Mouse (Mus musculus) layer of hippocampus, adult 11-12 months (tissue): ENCODE data around the gene Resf1.
"Not testable (repeated sequence)": the region's sequence is repeated elsewhere in the genome, so short reads cannot be mapped to it uniquely, and the experiment has no call there.

Source experiments
- DNase-seq: peaks from one replicate; pipeline ENCODE4 v3.0.0; 2022; ENCODE audit warnings: low spot score

The Resf1 gene

DNA sequence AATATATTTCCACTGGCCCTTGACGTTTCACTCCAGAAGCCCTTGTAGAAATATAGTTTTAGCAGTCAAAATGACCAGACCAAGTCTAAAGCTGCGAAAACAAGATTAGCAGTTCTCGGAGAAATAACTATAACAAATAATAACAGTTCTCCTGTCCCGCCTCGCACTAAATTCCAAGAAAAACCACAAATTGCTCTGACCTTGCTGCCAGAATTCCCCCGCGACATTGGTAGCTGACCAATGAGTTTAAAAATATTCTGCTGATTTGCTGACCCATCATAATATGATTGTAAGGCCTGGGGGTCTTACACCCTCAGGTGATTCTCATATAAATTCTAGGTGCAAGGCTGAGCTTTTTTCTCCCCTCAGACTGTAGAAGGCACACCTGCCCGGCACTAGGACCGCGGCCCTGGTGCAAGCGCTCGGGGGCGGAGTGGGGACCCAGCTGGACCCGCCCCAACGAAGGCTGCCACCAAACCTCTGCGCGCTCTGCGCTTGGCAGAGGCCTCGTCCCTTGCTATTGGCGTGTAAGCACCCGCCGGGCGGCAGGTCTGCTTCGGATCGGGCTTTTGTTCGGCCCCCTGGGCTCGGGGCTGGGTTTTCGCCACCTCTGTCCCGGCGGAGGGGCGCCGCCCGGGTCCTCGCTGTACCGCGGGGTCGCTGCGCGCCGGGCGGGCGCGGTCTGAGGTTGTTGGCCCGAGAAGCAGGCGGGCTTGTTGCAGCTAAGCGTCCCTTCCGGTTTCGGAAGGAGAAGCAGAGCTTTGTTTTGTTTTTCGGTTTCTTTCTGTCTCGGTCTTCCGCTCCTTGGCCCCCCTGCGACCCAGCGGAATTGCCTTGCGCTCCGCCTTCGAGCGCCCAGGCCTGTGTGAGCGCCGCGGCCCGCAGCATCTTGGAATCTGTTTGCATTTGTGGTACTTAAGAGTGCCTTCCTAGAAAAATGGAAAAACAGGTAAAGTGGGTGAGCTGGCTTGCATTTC lies at the start of gene Resf1:
Resf1 (plus strand) TSS at position 459 of the 977 bp plus-strand sequence.
- peak; percentile 88 for DNase-seq

GRCm38 (mm10) chr6:149260801-149261239 lies 48.4 kb upstream of the Resf1 start:
- DNase-seq, result no peak

DNA sequence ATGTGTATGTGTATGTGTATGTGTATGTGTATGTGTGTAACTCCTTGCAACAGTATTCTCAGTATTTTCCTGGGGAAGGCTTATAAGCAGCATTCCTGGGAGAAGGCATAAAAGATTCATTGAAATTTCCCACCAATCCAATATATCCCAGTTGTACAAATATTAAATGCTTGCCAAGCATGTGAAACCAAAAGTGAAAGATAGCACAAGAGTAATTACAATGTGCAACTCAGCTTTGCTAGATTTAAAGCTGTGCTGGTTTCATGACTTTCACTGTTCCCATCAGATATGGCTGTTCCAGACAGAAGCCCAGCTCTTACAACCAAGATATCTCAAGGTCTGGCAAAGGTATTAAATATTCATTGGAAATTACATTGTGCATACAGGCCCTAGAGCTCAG lies 41.3 kb upstream of the Resf1 start:
- DNase-seq, result no peak

DNA sequence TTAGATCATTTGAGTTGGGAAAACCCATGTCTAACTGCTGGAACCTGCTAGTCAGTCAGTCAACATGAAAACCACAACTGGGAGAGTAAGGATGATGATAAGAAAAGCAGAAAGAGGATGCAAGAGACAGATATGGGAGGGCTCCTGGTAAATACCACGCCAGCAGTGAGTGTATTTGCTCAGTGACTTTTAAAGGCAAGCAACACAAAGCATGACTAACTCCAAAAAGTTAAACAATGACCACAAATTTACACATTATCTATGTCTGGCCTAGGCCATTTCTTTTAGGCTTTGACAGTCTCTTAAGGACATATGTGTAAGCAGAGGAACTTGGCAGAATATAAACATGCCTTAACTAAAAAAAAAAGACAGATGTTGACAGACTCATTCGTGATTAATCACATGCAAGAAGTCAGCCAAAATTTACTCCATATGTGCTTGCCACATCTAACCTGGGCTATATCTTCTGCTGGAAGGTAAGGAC lies 30.9 kb upstream of the Resf1 start:
- no peak for DNase-seq

- no peak for DNase-seq
Measured at GRCm38 (mm10) chr6:149278866-149279265, 30.3 kb upstream of the Resf1 start.

GRCm38 (mm10) chr6:149280511-149280910 lies 28.7 kb upstream of the Resf1 start:
- DNase-seq, result no peak

GRCm38 (mm10) chr6:149288190-149288589 lies 21.0 kb upstream of the Resf1 start:
- DNase-seq, result not testable (repeated sequence)

DNA sequence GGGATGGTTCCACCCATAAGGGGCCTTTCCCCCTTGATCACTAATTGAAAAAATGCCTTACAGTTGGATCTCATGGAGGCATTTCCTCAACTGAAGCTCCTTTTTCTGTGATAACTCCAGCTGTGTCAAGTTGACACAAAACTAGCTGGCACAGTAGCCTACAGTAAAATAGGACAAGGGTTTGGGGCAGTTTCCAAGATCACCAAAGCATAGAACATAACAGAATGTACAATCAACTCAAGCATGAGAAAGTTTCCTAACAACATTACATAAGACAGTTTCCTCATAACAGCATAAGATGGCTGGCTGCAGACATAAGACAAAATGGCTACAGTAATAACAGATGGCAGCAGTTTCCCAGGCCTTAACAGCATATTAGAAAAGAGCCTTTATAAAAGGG lies 6.0 kb upstream of the Resf1 start:
- DNase-seq, result not testable (repeated sequence)

- no peak for DNase-seq
Measured at GRCm38 (mm10) chr6:149307092-149307491, 2.1 kb upstream of the Resf1 start.

- no peak for DNase-seq
Measured at GRCm38 (mm10) chr6:149307801-149308200, 1.4 kb upstream of the Resf1 start.

DNA sequence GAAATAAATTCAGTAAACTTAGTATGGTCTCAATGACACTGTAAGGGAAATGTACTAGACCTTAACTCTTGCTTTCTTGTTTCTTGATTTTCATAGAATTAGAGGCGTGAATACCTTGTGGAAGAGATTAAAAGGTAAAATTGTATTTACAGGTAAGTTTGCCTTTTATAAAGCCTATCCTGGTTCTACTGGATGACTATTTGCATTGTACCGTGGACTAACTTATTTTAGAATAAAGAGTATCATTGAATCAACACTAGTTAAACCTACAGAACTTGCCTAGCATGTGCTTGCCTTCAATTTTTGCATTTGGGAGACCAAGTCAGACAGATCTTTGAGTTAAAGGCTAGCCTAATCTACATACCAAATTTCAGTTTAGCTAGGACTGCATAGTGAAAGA lies 1.0 kb downstream of the Resf1 start:
- DNase-seq, result no peak

DNA sequence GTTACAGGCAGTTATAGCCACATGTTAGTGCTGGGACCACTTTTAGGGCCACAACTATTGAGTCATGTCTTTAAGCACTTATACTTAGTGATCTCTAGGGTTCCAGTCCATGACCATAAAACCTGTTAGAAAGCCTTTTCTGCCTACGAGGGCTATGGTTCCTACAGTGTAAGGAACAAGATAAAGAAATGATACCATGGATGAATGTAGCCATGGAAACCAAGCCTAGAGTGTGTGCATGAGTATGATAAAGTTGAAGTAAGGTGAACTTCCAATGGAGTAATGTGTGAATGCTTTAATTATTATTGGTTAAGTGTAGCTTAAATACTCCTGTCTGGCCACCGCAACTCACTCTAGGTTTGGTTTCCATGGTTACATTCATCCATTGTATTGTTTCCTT lies 1.8 kb downstream of the Resf1 start:
- DNase-seq, result no peak

DNA sequence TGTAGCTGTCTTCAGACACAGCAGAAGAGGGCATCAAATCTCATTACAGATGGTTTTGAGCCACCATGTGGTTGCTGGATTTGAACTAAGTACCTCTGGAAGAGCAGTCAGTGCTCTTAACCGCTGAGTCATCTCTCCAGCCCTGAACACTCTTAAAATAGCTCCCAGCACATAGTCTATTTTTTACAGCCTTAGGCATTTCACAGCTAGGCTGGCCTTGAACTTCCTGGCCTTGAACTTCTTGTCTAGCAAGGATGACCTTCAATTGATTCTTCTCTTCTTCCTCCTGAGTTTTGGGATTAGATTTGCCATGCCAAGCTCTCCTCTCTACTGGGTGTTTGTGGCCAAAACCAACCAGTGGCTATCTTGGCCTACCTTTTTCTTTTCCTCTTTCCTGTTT lies 2.6 kb downstream of the Resf1 start:
- no peak for DNase-seq

DNA sequence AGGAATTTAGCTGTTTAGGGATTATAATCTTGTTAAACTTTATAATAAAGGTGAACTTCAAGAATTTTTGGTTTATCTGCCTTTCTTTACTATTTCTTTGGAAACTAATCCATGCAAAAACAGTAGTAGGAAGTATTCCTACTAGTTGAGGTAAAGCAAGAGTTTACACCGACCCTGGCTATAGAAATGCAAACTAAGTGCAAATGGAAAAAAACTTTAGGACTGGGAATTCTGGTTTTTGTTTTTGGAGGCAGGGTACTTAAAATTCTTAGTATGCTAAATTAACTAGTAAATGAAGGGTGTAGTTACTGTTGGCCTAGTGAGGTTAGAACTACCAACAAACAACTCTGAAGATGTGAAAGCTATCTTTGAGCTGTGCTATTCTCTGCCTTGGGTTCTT lies 3.0 kb downstream of the Resf1 start:
- DNase-seq, result no peak

DNA sequence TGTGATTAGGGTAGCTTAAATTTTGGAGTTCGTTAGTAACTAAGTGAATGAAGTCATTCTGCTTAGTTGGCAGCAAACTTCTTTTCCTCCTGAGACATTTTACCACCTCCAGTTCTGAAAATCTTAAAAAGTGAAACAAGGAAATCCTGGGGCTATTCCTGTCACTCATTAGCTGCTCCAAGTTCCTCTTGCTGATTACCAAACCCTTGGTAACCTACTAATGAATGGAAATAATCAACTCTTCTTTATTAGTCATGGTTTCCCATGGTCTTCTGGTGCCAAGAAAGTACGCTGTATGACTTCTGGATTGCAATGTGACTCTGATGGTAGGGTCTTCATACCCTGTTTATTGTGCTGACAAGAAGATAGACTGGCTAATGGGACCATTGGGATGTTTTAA lies 5.7 kb downstream of the Resf1 start:
- no peak for DNase-seq

DNA sequence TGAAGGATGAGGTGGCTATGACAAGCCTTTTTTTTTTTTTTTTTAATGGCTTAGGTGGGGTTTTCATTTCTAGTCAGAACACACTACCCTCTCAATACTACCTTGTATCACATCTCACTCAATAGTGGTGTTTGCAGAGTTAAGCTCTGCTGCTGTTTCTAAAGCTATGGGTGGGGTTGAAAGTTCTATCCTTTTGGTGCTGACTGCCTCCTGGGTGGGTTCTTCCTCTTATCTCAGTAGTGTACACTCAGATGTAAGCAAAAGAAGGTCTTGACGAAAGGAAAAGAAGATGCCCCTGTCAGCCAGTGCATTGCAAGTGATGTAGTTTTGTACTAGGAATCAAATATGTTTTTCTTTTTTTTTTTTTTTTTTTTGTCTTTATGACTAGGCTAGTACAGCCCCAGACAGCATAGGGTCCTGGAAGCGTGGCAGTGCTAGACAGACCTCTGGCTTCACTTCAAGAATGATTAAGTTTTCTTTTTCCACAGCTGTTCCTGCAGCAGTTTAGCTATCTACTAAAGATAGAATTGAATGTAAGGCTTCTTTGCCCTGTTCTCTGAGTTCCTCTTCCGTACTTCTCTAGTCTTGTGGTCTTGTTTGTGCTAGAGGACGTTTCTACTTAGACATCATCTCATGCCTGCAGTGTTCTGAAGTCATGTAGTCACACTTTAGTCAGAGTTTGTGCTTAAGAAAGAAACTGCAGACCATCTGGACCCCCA lies 14.5 kb downstream of the Resf1 start:
- no peak for DNase-seq

DNA sequence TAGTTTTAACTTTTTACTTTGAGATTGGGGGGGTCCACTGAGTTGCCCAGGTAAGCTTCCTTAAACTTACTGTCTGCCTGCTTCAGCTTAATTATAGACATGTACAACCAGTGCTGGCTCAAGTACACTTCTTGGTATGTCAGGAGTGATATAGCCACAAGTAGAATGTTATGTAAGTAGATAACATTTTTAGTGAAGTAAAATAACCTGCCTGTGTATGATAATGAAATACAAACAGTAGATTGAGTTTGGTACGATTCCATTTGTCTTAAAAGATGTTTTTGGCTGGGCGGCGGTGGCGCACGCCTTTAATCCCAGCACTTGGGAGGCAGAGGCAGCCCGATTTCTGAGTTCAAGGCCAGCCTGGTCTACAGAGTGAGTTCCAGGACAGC lies 15.0 kb downstream of the Resf1 start:
- no peak for DNase-seq

DNA sequence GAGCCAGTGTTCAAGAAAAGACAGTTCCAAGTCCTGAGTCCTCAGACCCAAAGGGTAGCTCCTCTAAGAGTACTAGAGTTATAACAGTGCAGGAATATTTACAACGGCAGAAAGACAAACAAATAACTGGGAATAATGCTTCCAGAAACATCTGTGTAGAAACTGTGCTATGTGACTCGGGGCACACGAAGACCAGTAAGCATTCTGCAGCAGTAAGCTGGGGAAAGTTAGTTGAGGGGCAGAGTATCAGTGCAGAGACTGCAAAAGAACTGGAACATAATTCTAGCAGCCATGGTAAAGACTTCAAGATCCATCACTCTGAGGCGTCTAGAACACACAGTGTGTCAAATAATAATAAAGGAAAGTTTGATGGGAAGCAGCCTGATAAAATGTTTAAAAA lies 19.9 kb downstream of the Resf1 start:
- no peak for DNase-seq

GRCm38 (mm10) chr6:149330332-149330731 lies 21.1 kb downstream of the Resf1 start:
- DNase-seq, result no peak

GRCm38 (mm10) chr6:149333036-149333435 lies 23.8 kb downstream of the Resf1 start:
- DNase-seq, result no peak

DNA sequence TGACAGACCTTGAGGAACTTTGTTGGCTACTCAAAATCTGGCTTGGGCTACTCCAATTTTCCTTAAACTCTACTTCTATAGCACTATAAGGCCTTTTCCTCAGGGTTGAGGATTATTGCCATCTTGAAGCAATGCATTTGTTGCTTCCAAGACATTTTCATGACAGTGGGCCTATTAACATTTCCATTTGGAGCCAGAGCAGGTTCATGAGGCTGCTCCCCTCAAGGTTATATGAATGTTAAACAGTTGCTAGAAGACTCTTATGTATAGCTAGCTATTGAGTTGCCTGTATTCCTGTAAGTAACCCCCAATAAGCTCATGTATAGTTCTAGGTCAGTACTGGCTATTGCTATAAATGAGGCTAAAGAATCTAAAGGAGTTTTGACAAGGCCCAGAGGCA lies 28.8 kb downstream of the Resf1 start:
- DNase-seq, result no peak

- DNase-seq, result no peak
Measured at GRCm38 (mm10) chr6:149338622-149339021, 29.4 kb downstream of the Resf1 start.

DNA sequence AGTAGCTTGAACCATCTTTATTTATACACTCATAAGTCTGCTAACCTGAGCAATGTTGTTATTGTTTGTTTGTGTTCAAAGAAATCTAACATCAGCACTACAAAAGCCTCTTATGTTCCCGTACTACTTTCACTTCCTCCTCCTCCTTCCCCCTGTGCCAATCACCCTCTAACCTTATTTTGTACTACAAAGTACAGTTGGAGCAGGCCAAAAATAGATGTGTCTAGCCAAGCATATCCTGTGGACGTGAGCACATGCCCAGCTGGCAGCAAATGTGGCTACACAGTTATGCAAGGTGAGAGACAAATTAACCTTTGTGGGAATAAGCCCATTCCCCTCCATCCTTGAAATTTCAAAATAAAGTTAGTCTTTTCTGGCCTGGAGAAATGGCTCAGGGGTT lies 34.6 kb downstream of the Resf1 start:
- DNase-seq, result no peak
